Mouse (Mus musculus) stomach, postnatal 0 days (tissue): Measurements from ENCODE around the gene Map4k3. TPM values are rescaled to one million over a fixed set of nuclear protein-coding genes. Genes with fewer than 3 reads are reported as not detected.

Experiments used
- ATAC-seq: fragments of 200-750 bp; cut with Nextera tagmentation; 2 replicates; pipeline ENCODE4 v1.8.0; 2017; ENCODE audit not compliant: low FRiP score, low TSS enrichment
- DNase-seq: peaks from one replicate; pipeline ENCODE4 v3.0.0-alpha.2; 2016; ENCODE audit warnings: low spot score
- H3K27ac ChIP-seq: fragments of 300-500 bp; sonication (generic); replicated peaks from 2 replicates; pipeline ENCODE4 v1.5.1; 2014; ENCODE audit warnings: mild to moderate bottlenecking, control low read depth
- H3K27me3 ChIP-seq: fragments of 300-500 bp; sonication (generic); 2 replicates; pipeline ENCODE4 v1.6.1; 2014; ENCODE audit warnings: low read length; ENCODE audit not compliant: control insufficient read depth, insufficient read depth
- H3K36me3 ChIP-seq: fragments of 300-500 bp; sonication (generic); 2 replicates; pipeline ENCODE4 v1.6.1; 2014; ENCODE audit warnings: low read length, mixed read lengths; ENCODE audit not compliant: control insufficient read depth, insufficient read depth
- H3K4me1 ChIP-seq: fragments of 300-500 bp; sonication (generic); replicated peaks from 2 replicates; pipeline ENCODE4 v1.6.1; 2014; ENCODE audit warnings: antibody characterized with exemption; ENCODE audit not compliant: control insufficient read depth, insufficient read depth
- H3K4me2 ChIP-seq: fragments of 300-500 bp; sonication (generic); replicated peaks from 2 replicates; pipeline ENCODE4 v1.6.1; 2014; ENCODE audit warnings: low read depth, mild to moderate bottlenecking, control low read depth, moderate library complexity
- H3K4me3 ChIP-seq: fragments of 300-500 bp; sonication (generic); 2 replicates; pipeline ENCODE4 v1.5.1; 2014; ENCODE audit warnings: low read depth, low read length, control low read depth
- H3K9ac ChIP-seq: fragments of 300-500 bp; sonication (generic); 2 replicates; pipeline ENCODE4 v1.6.1; 2014; ENCODE audit warnings: mild to moderate bottlenecking, low read length, control low read depth, mixed read lengths
- H3K9me3 ChIP-seq: fragments of 300-500 bp; sonication (generic); 2 replicates; pipeline ENCODE4 v1.6.1; 2016; ENCODE audit warnings: low read length; ENCODE audit not compliant: control insufficient read depth
- CTCF ChIP-seq: IDR thresholded peaks from 2 replicates; pipeline ENCODE4 v1.5.1; 2016; ENCODE audit warnings: antibody characterized with exemption, low read depth, mild to moderate bottlenecking, moderate library complexity
- EP300 ChIP-seq: optimal IDR thresholded peaks from 2 replicates; pipeline ENCODE3; 2016; ENCODE audit warnings: antibody characterized with exemption
- WGBS: fragments of 180-500 bp; shearing (Covaris S2); extraction: QIAGEN DNeasy Blood & Tissue Kit; methylation state at CpG from one replicate; pipeline ENCODE4 v1.1.7; 2014; 5-methylcytosine and 5-hydroxymethylcytosine counted together
- polyA plus RNA-seq: library from polyadenylated mRNA; unstranded; fragments of >200 nt; fragmentation: Nextera tagmentation; extraction: Ambion mirVana; gene quantifications from 2 replicates; pipeline ENCODE4 v1.2.1, GENCODE M21; 2015

Map4k3 gene
- polyA plus RNA-seq, 1 experiment from 2014 or later = 16.9 TPM

GRCm38 (mm10) chr17:80624979-80625378, 103.3 kb downstream of the Map4k3 start:
- Histone ChIP-seq H3K27ac (no peak overlapping the region), H3K9ac (no peak overlapping the region), H3K4me1 (no peaks in the 10 kb centered on the region), H3K4me2 (no peak overlapping the region), H3K4me3 (no peak overlapping the region), H3K9me3 (no peaks in the 10 kb centered on the region), H3K27me3 (no peaks in the 10 kb centered on the region), H3K36me3 (no peaks in the 10 kb centered on the region)
- ATAC-seq (no peak), DNase-seq (no peak)
- TF ChIP-seq CTCF (no peak), EP300 (no peak)

GRCm38 (mm10) chr17:80621691-80622090, 106.6 kb downstream of the Map4k3 start:
- no peak for TF ChIP-seq EP300
- no peak for TF ChIP-seq CTCF
- 79% methylated on average over 4 of the region's 4 CpGs for WGBS

GRCm38 (mm10) chr17:80620786-80621423, 107.4 kb downstream of the Map4k3 start:
- Histone ChIP-seq H3K36me3 (peaks cover 2% of the 10 kb centered on the region; the same call in 1 of the 2 replicates), H3K27me3 (no peaks in the 10 kb centered on the region), H3K4me1 (no peaks in the 10 kb centered on the region), H3K4me3 (no peak overlapping the region), H3K27ac (no peak overlapping the region), H3K9me3 (no peaks in the 10 kb centered on the region), H3K9ac (no peak overlapping the region), H3K4me2 (no peak overlapping the region)
- 0 out of 2 replicates have a peak, but pooled peaks have one; percentile 69 for ATAC-seq
- 50% methylated on average over 5 of the region's 5 CpGs for WGBS
- TF ChIP-seq CTCF (peak; percentile 96), EP300 (no peak)
- DNase-seq = peak; percentile 52

More at GRCm38 (mm10) chr17:80621691-80622090, 106.6 kb downstream of the Map4k3 start:
- ATAC-seq (no peak), DNase-seq (no peak)
- H3K4me2 ChIP-seq = no peak overlapping the region
- H3K27me3 ChIP-seq = no peaks in the 10 kb centered on the region
- H3K36me3 ChIP-seq = peaks cover 2% of the 10 kb centered on the region; the same call in 1 of the 2 replicates
- H3K9ac ChIP-seq = no peak overlapping the region
- H3K27ac ChIP-seq = no peak overlapping the region
- no peaks in the 10 kb centered on the region for H3K9me3 ChIP-seq
- no peak overlapping the region for H3K4me3 ChIP-seq
- no peaks in the 10 kb centered on the region for H3K4me1 ChIP-seq

- DNase-seq (no peak), ATAC-seq (no peak)
- Histone ChIP-seq H3K9ac (no peak overlapping the region), H3K4me2 (no peak overlapping the region), H3K4me3 (no peak overlapping the region), H3K36me3 (peaks cover 13% of the 10 kb centered on the region), H3K4me1 (no peaks in the 10 kb centered on the region), H3K27me3 (no peaks in the 10 kb centered on the region), H3K9me3 (no peaks in the 10 kb centered on the region), H3K27ac (no peak overlapping the region)
- WGBS = 86% methylated on average over 13 of the region's 13 CpGs
- TF ChIP-seq EP300 (no peak), CTCF (no peak)
Measured at GRCm38 (mm10) chr17:80619556-80619955, 108.7 kb downstream of the Map4k3 start.

- no peak overlapping the region for H3K9ac ChIP-seq
- DNase-seq (no peak), ATAC-seq (no peak)
- no peak overlapping the region for H3K4me3 ChIP-seq
- TF ChIP-seq EP300 = no peak
- TF ChIP-seq CTCF = no peak
- H3K36me3 ChIP-seq = peaks cover 15% of the 10 kb centered on the region
- no peaks in the 10 kb centered on the region for H3K27me3 ChIP-seq
- H3K27ac ChIP-seq = no peak overlapping the region
- H3K9me3 ChIP-seq = no peaks in the 10 kb centered on the region
- 81% methylated on average over 5 of the region's 5 CpGs for WGBS
- no peak overlapping the region for H3K4me2 ChIP-seq
- no peaks in the 10 kb centered on the region for H3K4me1 ChIP-seq
Measured at GRCm38 (mm10) chr17:80618890-80619289, 109.4 kb downstream of the Map4k3 start.

GRCm38 (mm10) chr17:80603806-80604205, 124.5 kb downstream of the Map4k3 start:
- WGBS = 91% methylated on average over 6 of the region's 6 CpGs
- no peaks in the 10 kb centered on the region for H3K27me3 ChIP-seq
- ATAC-seq (no peak), DNase-seq (no peak)
- no peaks in the 10 kb centered on the region for H3K4me1 ChIP-seq
- no peak for TF ChIP-seq EP300
- TF ChIP-seq CTCF = no peak
- H3K9ac ChIP-seq = no peak overlapping the region
- no peak overlapping the region for H3K4me3 ChIP-seq
- H3K4me2 ChIP-seq = no peak overlapping the region
- H3K27ac ChIP-seq = no peak overlapping the region
- H3K9me3 ChIP-seq = no peaks in the 10 kb centered on the region
- peaks cover 47% of the 10 kb centered on the region for H3K36me3 ChIP-seq
